ENCODE assay signal across 16 mouse cellular contexts in genomic region chr3:100264991-100265390, GRCm38 (mm10).
"Had no signal": no experiment of that assay in that cellular context is flagged by ENCODE, and none has a peak within 500 bp of the region (broad histone marks: within the 10 kb centered on the region; RNA-seq: fewer than 3 reads in every experiment).

No protein-coding gene starts in this region.

- DNase-seq: gastrocnemius, postnatal 14 days; gastrocnemius, postnatal 36 days; heart, adult 11 months; heart, adult 2 months; heart, postnatal 14 days; heart, postnatal 36 days; kidney, adult 18-20 months; kidney, adult 8-10 months; kidney, postnatal 10 days; kidney, postnatal 25 days; kidney, postnatal 4 days had no signal

- ATAC-seq: hindbrain, embryonic 16.5 days; inflammation-experienced regulatory T-cells, adult 6 months; intestine, embryonic 15.5 days; intestine, postnatal 0 days; liver, embryonic 12.5 days had no signal
